Mouse (Mus musculus) hindbrain, embryonic 12.5 days (tissue): Measurements from ENCODE around the gene Gm28360. TPM values are rescaled to one million over a fixed set of nuclear protein-coding genes. Genes with fewer than 3 reads are reported as not detected.
"Not testable (repeated sequence)": the region's sequence is repeated elsewhere in the genome, so short reads cannot be mapped to it uniquely, and the experiment has no call there.

Experiments used
- ATAC-seq: fragments of 200-750 bp; cut with Nextera tagmentation; 2 replicates; pipeline ENCODE4 v1.8.0; 2017; ENCODE audit warnings: moderate TSS enrichment; ENCODE audit not compliant: low FRiP score
- H3K27ac ChIP-seq: fragments of 300-500 bp; sonication (generic); 2 replicates; pipeline ENCODE4 v1.5.1; 2016; ENCODE audit warnings: mild to moderate bottlenecking
- H3K27me3 ChIP-seq: fragments of 300-500 bp; sonication (generic); 2 replicates; pipeline ENCODE4 v1.6.1; 2016; ENCODE audit warnings: mild to moderate bottlenecking
- H3K36me3 ChIP-seq: fragments of 300-500 bp; sonication (generic); 2 replicates; pipeline ENCODE4 v1.6.1; 2016; ENCODE audit warnings: mild to moderate bottlenecking
- H3K4me1 ChIP-seq: fragments of 300-500 bp; sonication (generic); 2 replicates; pipeline ENCODE4 v1.6.1; 2016
- H3K4me2 ChIP-seq: fragments of 300-500 bp; sonication (generic); replicated peaks from 2 replicates; pipeline ENCODE4 v1.6.1; 2016; ENCODE audit warnings: mild to moderate bottlenecking
- H3K4me3 ChIP-seq: fragments of 300-500 bp; sonication (generic); 2 replicates; pipeline ENCODE4 v1.5.1; 2016; ENCODE audit warnings: mild to moderate bottlenecking
- H3K9ac ChIP-seq: fragments of 300-500 bp; sonication (generic); 2 replicates; pipeline ENCODE4 v1.6.1; 2016; ENCODE audit warnings: mild to moderate bottlenecking, moderate library complexity
- H3K9me3 ChIP-seq: fragments of 300-500 bp; sonication (generic); replicated peaks from 2 replicates; pipeline ENCODE4 v1.6.1; 2016; ENCODE audit warnings: mild to moderate bottlenecking
- WGBS: fragments of 180-500 bp; shearing (Covaris S2); methylation state at CpG from one replicate; pipeline ENCODE4 v1.1.7; 2016; 5-methylcytosine and 5-hydroxymethylcytosine counted together
- polyA plus RNA-seq: library from polyadenylated mRNA; unstranded; fragments of >200 nt; fragmentation: Nextera tagmentation; extraction: Ambion mirVana; gene quantifications from 2 replicates; pipeline ENCODE4 v1.2.1, GENCODE M21; 2016

Gm28360 gene
- not detected in 2 replicates for polyA plus RNA-seq

DNA sequence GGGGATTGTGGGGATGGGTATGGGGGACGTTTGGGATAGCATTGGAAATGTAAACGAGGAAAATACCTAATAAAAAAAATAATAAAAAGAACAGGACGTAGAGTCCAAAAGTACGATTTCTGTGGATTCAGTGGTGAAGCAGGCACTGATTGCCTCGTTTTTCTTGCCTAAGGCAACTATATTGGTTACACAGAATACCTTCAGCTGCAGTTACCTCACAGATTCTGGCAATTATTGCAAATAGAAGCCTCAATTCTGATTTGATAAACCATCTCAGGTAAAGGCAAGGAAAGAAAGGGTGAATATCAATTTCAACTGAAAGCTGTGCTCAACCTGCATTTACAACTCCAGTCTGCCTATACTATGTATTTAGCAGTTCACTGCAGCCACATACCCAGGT lies at the start of gene Gm28360:
Gene Gm28360 (plus strand): TSS at position 301 of the 400 bp plus-strand sequence.
- H3K4me1 ChIP-seq, H3K27ac ChIP-seq, H3K4me2 ChIP-seq, ATAC-seq, H3K4me3 ChIP-seq, H3K27me3 ChIP-seq, H3K36me3 ChIP-seq, H3K9me3 ChIP-seq, H3K9ac ChIP-seq: not testable (repeated sequence)
- WGBS, result 70% methylated on average over 5 of the region's 5 CpGs

- not testable (repeated sequence) for H3K4me2 ChIP-seq, H3K36me3 ChIP-seq, H3K9ac ChIP-seq, H3K27ac ChIP-seq, H3K4me1 ChIP-seq, ATAC-seq, H3K9me3 ChIP-seq, H3K27me3 ChIP-seq, H3K4me3 ChIP-seq
- 71% methylated on average over 3 of the region's 3 CpGs for WGBS
These were observed 49.0 kb upstream of the Gm28360 start, which contains the start of gene B020011L13Rik for GRCm38 (mm10) chr1:117780833-117781232. Gene B020011L13Rik, plus strand, starts transcription at chr1:117781133.

DNA sequence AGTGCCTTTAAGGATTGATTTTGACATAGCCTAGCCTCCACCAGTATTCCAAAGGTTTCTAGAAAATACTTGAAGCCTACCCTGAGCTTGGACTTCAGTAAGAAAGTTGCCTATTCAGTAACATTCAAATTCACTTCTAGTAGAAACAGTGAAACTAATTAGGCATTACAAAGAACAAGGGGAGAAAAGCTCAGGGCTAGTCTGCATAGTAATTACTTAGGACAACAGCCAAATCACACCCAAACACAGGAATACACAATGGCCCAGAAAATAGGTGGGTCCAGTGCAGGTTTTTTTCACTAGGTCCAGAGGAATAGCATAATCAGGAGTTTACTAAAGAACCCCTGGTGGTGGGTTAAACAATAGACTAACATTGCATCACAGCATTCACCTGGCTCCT lies 13.6 kb upstream of the Gm28360 start:
- not testable (repeated sequence) for ATAC-seq, H3K4me2 ChIP-seq, H3K9me3 ChIP-seq, H3K27ac ChIP-seq, H3K9ac ChIP-seq, H3K4me1 ChIP-seq, H3K4me3 ChIP-seq, H3K27me3 ChIP-seq, H3K36me3 ChIP-seq

GRCm38 (mm10) chr1:117851718-117852117 lies 21.8 kb downstream of the Gm28360 start:
- H3K9me3 ChIP-seq, ATAC-seq, H3K9ac ChIP-seq, H3K27ac ChIP-seq, H3K4me1 ChIP-seq, H3K27me3 ChIP-seq, H3K4me3 ChIP-seq, H3K36me3 ChIP-seq, H3K4me2 ChIP-seq: not testable (repeated sequence)
- WGBS, result 92% methylated on average over 3 of the region's 3 CpGs

Other genes with a start within 250 kb of the Gm28360 start
- gene Gm28363, start 132.9 kb upstream of the Gm28360 start, polyA plus RNA-seq, result not detected in 2 replicates
- gene B020011L13Rik, start 48.9 kb upstream of the Gm28360 start, polyA plus RNA-seq, result not detected in 2 replicates
- not detected in 2 replicates for gene Gm28168, start 97.9 kb downstream of the Gm28360 start, polyA plus RNA-seq
- gene Gm7145, start 135.9 kb downstream of the Gm28360 start, polyA plus RNA-seq, result not detected in 2 replicates